Mouse (Mus musculus) heart, adult 8-10 months (tissue): ENCODE data around the gene Ide. TPM values are rescaled to one million over a fixed set of nuclear protein-coding genes. Genes with fewer than 3 reads are reported as not detected.
A peak's percentile ranks its signal among the peaks of the same experiment; 100 is the strongest.
"Not testable (repeated sequence)": the region's sequence is repeated elsewhere in the genome, so short reads cannot be mapped to it uniquely, and the experiment has no call there.

ENCODE experiments used
- DNase-seq: peaks from one replicate; pipeline ENCODE4 v3.0.0; 2022; ENCODE audit warnings: low spot score
- total RNA-seq, 4 experiments: library from RNA; stranded (reverse); gene quantifications; 2 replicates each; pipeline ENCODE4 v1.2.4; 2022

Gene Ide
- total RNA-seq, 4 experiments from 2014 or later, result 54.5 to 105 (median 65.6) TPM

- peak; percentile 87 for DNase-seq
Measured at GRCm38 (mm10) chr19:37265333-37266103, 72.1 kb downstream of the Ide start.

- DNase-seq, result peak; percentile 42
Measured at GRCm38 (mm10) chr19:37263943-37264897, 73.4 kb downstream of the Ide start.

- no peak for DNase-seq
Measured at GRCm38 (mm10) chr19:37263566-37263942, 74.1 kb downstream of the Ide start.

GRCm38 (mm10) chr19:37262389-37262788 lies 75.3 kb downstream of the Ide start:
- no peak for DNase-seq

- DNase-seq, result no peak
Measured at GRCm38 (mm10) chr19:37255321-37255720, 82.3 kb downstream of the Ide start.

GRCm38 (mm10) chr19:37252104-37252503 lies 85.5 kb downstream of the Ide start:
- DNase-seq, result no peak

- DNase-seq, result no peak
Measured at GRCm38 (mm10) chr19:37248199-37248598, 89.5 kb downstream of the Ide start.

- no peak for DNase-seq
Measured at GRCm38 (mm10) chr19:37246859-37247258, 90.8 kb downstream of the Ide start.

- DNase-seq, result no peak
Measured at GRCm38 (mm10) chr19:37242707-37243106, 94.9 kb downstream of the Ide start.

- DNase-seq, result no peak
Measured at GRCm38 (mm10) chr19:37241201-37241600, 96.5 kb downstream of the Ide start.

GRCm38 (mm10) chr19:37239096-37239495 lies 98.6 kb downstream of the Ide start:
- DNase-seq, result no peak

GRCm38 (mm10) chr19:37238651-37239050 lies 99.0 kb downstream of the Ide start:
- no peak for DNase-seq

- DNase-seq, result no peak
Measured at GRCm38 (mm10) chr19:37237712-37238437, 99.8 kb downstream of the Ide start.

- DNase-seq, result no peak
Measured at GRCm38 (mm10) chr19:37237306-37237705, 100.3 kb downstream of the Ide start.

- no peak for DNase-seq
Measured at GRCm38 (mm10) chr19:37235818-37236217, 101.8 kb downstream of the Ide start.

- DNase-seq, result no peak
Measured at GRCm38 (mm10) chr19:37233561-37234539, 103.8 kb downstream of the Ide start.

GRCm38 (mm10) chr19:37232598-37232997 lies 105.1 kb downstream of the Ide start:
- not testable (repeated sequence) for DNase-seq

GRCm38 (mm10) chr19:37225197-37225862 lies 112.3 kb downstream of the Ide start:
- no peak for DNase-seq
